13 mouse cellular contexts compared by ENCODE assay signal in genomic region chr13:52521176-52521575, GRCm38 (mm10).
"Had no signal": no experiment of that assay in that cellular context is flagged by ENCODE, and none has a peak within 500 bp of the region (broad histone marks: within the 10 kb centered on the region; RNA-seq: fewer than 3 reads in every experiment).

No protein-coding gene starts in this region.

- H3K36me3 ChIP-seq: limb, embryonic 10.5 days; liver, embryonic 15.5 days; midbrain, embryonic 12.5 days; neural tube, embryonic 15.5 days had no signal

- H3K9me3 ChIP-seq: limb, embryonic 10.5 days; liver, embryonic 15.5 days; midbrain, embryonic 12.5 days; neural tube, embryonic 15.5 days had no signal

- H3K9ac ChIP-seq: liver, embryonic 15.5 days; midbrain, embryonic 12.5 days; neural tube, embryonic 15.5 days had no signal

- H3K4me1 ChIP-seq: liver, embryonic 15.5 days had no signal

- H3K27me3 ChIP-seq: liver, embryonic 15.5 days; midbrain, embryonic 12.5 days; neural tube, embryonic 15.5 days had no signal

- DNase-seq: kidney, postnatal 36 days; lung, adult 2 months; lung, postnatal 36 days; right cerebral cortex, adult 18-20 months; right cerebral cortex, postnatal 25 days; thymus, postnatal 36 days had no signal

- ATAC-seq: lung, postnatal 0 days had no signal

- H3K27ac ChIP-seq: kidney, postnatal 0 days; limb, embryonic 10.5 days; liver, embryonic 15.5 days; midbrain, embryonic 12.5 days; neural tube, embryonic 15.5 days had no signal

- H3K4me3 ChIP-seq: limb, embryonic 10.5 days; liver, embryonic 15.5 days; midbrain, embryonic 12.5 days; neural tube, embryonic 15.5 days had no signal

- H3K4me2 ChIP-seq: liver, embryonic 11.5 days; liver, embryonic 15.5 days; midbrain, embryonic 12.5 days; neural tube, embryonic 15.5 days had no signal
